16 mouse cellular contexts compared by ENCODE assay signal in the genomic region with DNA sequence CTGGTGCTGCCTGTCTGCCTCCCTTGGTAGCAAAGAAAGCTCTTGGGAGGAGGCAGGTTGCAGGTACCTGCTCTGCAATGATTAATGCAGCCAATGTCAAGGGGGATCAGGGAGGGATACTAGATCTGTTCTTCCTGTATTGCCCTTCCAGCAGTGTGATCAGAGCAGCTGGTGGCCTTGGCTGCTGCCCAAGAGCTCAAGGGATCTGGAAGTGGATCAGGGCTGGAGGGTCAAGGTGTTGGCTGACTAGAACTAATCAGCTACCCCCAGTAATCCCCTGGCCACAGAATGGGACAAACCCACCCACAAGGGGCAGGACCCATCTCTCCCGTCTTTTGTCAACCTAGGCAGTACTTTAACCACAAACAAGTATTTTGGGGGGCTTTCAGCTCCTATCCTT.
A peak's percentile ranks its signal among the peaks of the same experiment; 100 is the strongest.
DNase-seq lines count a peak whose midpoint lies in the region; ATAC-seq and TF ChIP-seq lines count a peak whose summit lies in the region.
"Had no signal": no experiment of that assay in that cellular context is flagged by ENCODE, and none has a peak within 500 bp of the region (broad histone marks: within the 10 kb centered on the region; RNA-seq: fewer than 3 reads in every experiment).

No protein-coding gene starts in this region.

- no peak overlapping the region for H3K9ac ChIP-seq in embryonic facial prominence, embryonic 15.5 days
- H3K9ac ChIP-seq: forebrain, postnatal 0 days; hindbrain, embryonic 12.5 days had no signal

- peak; percentile 16 for DNase-seq in gastrocnemius, postnatal 14 days
- no peak for DNase-seq in gastrocnemius, postnatal 25 days
- peak; percentile 15 for DNase-seq in kidney, postnatal 14 days
- no peak for DNase-seq in kidney, adult 11 months
- DNase-seq in adrenal gland, adult 8-10 months: peak; percentile 23
- DNase-seq in left cerebral cortex, postnatal 36 days (ENCODE audit: low spot score in 2 of 2): no peak
- DNase-seq in cerebellum, adult 2 months: no peak
- DNase-seq: cerebellum, adult 18-20 months; forebrain, postnatal 0 days; lung, postnatal 14 days; right cerebral cortex, postnatal 4 days had no signal

- no peak overlapping the region for H3K4me3 ChIP-seq in embryonic facial prominence, embryonic 15.5 days (replicated peaks)
- H3K4me3 ChIP-seq in cerebellum, adult 2 months (replicated peaks; ENCODE audit: insufficient read depth, low read depth, low read length): no peak overlapping the region
- H3K4me3 ChIP-seq: erythroblast, embryonic 14.5 days; hindbrain, embryonic 12.5 days; midbrain, embryonic 10.5 days had no signal

- intact Hi-C loops in gastrocnemius, postnatal 14 days (cut with DNase I; ENCODE audit: low total_unique reads): no loop called here
- intact Hi-C loops in left cerebral cortex, postnatal 36 days (cut with DNase I): no loop called here

- WGBS in embryonic facial prominence, embryonic 15.5 days: 59% methylated on average over 1 of the region's 1 CpGs
- 75% methylated on average over 1 of the region's 1 CpGs for WGBS in cerebellum, adult 2 months

- TF ChIP-seq CTCF in cerebellum, adult 2 months (IDR thresholded peaks at IDR 0.05; ENCODE audit: borderline replicate concordance, insufficient read depth, low read depth, low read length): no peak

- ATAC-seq in embryonic facial prominence, embryonic 15.5 days (ENCODE audit: insufficient number of reproducible peaks, low FRiP score, low TSS enrichment, low read depth): peak; percentile 34; the same call in 1 of the 2 replicates
- ATAC-seq: forebrain, postnatal 0 days had no signal

- no peaks in the 10 kb centered on the region for H3K4me1 ChIP-seq in embryonic facial prominence, embryonic 15.5 days
- no peaks in the 10 kb centered on the region for H3K4me1 ChIP-seq in cerebellum, adult 2 months (ENCODE audit: control insufficient read depth, insufficient read depth, low read length)
- H3K4me1 ChIP-seq: hindbrain, embryonic 12.5 days; midbrain, embryonic 10.5 days had no signal

- H3K4me2 ChIP-seq in embryonic facial prominence, embryonic 15.5 days (replicated peaks): no peak overlapping the region
- H3K4me2 ChIP-seq: heart, embryonic 11.5 days; hindbrain, embryonic 12.5 days had no signal

- no peaks in the 10 kb centered on the region for H3K9me3 ChIP-seq in embryonic facial prominence, embryonic 15.5 days (replicated peaks)
- H3K9me3 ChIP-seq: hindbrain, embryonic 12.5 days; midbrain, embryonic 10.5 days had no signal

- no peak overlapping the region for H3K27ac ChIP-seq in embryonic facial prominence, embryonic 15.5 days (replicated peaks)
- H3K27ac ChIP-seq in cerebellum, adult 2 months (ENCODE audit: insufficient read depth, low read length): no peak overlapping the region
- H3K27ac ChIP-seq: hindbrain, embryonic 12.5 days; midbrain, embryonic 10.5 days had no signal

- H3K27me3 ChIP-seq in embryonic facial prominence, embryonic 15.5 days: no peaks in the 10 kb centered on the region
- no peaks in the 10 kb centered on the region for H3K27me3 ChIP-seq in cerebellum, adult 2 months (ENCODE audit: control insufficient read depth, insufficient read depth, low read length)

- no peaks in the 10 kb centered on the region for H3K36me3 ChIP-seq in embryonic facial prominence, embryonic 15.5 days
- H3K36me3 ChIP-seq: hindbrain, embryonic 12.5 days; midbrain, embryonic 10.5 days had no signal

- no peak for TF ChIP-seq POLR2A in cerebellum, adult 2 months (IDR thresholded peaks at IDR 0.05; ENCODE audit: borderline replicate concordance, insufficient read depth, low read length)

Comparison
In these comparisons a context has a peak if more than half of its experiments do, and no peak if none do; other contexts are left out.
1. DNase-seq: peak in gastrocnemius, postnatal 14 days (single experiment), kidney, postnatal 14 days (single experiment) and adrenal gland, adult 8-10 months (single experiment); none in gastrocnemius, postnatal 25 days (single experiment), kidney, adult 11 months (single experiment), left cerebral cortex, postnatal 36 days (0 of 2) and cerebellum, adult 2 months (0 of 2).